Mouse (Mus musculus) hindbrain, embryonic 14.5 days (tissue): ENCODE results near the gene Plbd2. TPM values are rescaled to one million over a fixed set of nuclear protein-coding genes. Genes with fewer than 3 reads are reported as not detected.
"Not testable (repeated sequence)": the region's sequence is repeated elsewhere in the genome, so short reads cannot be mapped to it uniquely, and the experiment has no call there.

Source experiments
- ATAC-seq: fragments of 200-750 bp; cut with Nextera tagmentation; 2 replicates; pipeline ENCODE4 v1.8.0; 2017; ENCODE audit warnings: moderate number of reproducible peaks, mild to moderate bottlenecking, moderate TSS enrichment, moderate library complexity; ENCODE audit not compliant: low FRiP score
- DNase-seq: peaks from one replicate; pipeline ENCODE4 v3.0.0-alpha.2; 2015; ENCODE audit warnings: low spot score
- H3K27ac ChIP-seq: fragments of 300-500 bp; sonication (generic); 2 replicates; pipeline ENCODE4 v1.5.1; 2014; ENCODE audit warnings: mild to moderate bottlenecking, moderate library complexity
- H3K27me3 ChIP-seq: fragments of 300-500 bp; sonication (generic); 2 replicates; pipeline ENCODE4 v1.6.1; 2014; ENCODE audit warnings: mild to moderate bottlenecking, low read length, mixed read lengths; ENCODE audit not compliant: control insufficient read depth, insufficient read depth
- H3K36me3 ChIP-seq: fragments of 300-500 bp; sonication (generic); replicated peaks from 2 replicates; pipeline ENCODE4 v1.6.1; 2014; ENCODE audit not compliant: control insufficient read depth, insufficient read depth
- H3K4me1 ChIP-seq: fragments of 300-500 bp; sonication (generic); replicated peaks from 2 replicates; pipeline ENCODE4 v1.6.1; 2014; ENCODE audit warnings: antibody characterized with exemption, low read length, mixed read lengths; ENCODE audit not compliant: control insufficient read depth, insufficient read depth
- H3K4me2 ChIP-seq: fragments of 300-500 bp; sonication (generic); replicated peaks from 2 replicates; pipeline ENCODE4 v1.6.1; 2014; ENCODE audit warnings: mild to moderate bottlenecking, moderate library complexity
- H3K4me3 ChIP-seq: fragments of 300-500 bp; sonication (generic); replicated peaks from 2 replicates; pipeline ENCODE4 v1.5.1; 2014; ENCODE audit warnings: mild to moderate bottlenecking, low read length
- H3K9ac ChIP-seq: fragments of 300-500 bp; sonication (generic); 2 replicates; pipeline ENCODE4 v1.6.1; 2014
- H3K9me3 ChIP-seq: fragments of 300-500 bp; sonication (generic); 2 replicates; pipeline ENCODE4 v1.6.1; 2016; ENCODE audit warnings: low read length; ENCODE audit not compliant: control insufficient read depth
- WGBS: fragments of 180-500 bp; shearing (Covaris S2); extraction: QIAGEN DNeasy Blood & Tissue Kit; methylation state at CpG from one replicate; pipeline ENCODE4 v1.1.7; 2014; 5-methylcytosine and 5-hydroxymethylcytosine counted together
- polyA plus RNA-seq: library from polyadenylated mRNA; unstranded; fragments of >200 nt; fragmentation: Nextera tagmentation; extraction: Ambion mirVana; gene quantifications from 2 replicates; pipeline ENCODE4 v1.2.1, GENCODE M21; 2014

The Plbd2 gene
- polyA plus RNA-seq, 1 experiment from 2014 or later, result 28.8 TPM

GRCm38 (mm10) chr5:120502147-120502621 lies 1.2 kb downstream of the Plbd2 start:
- Histone ChIP-seq H3K4me1 (peaks cover 20% of the 10 kb centered on the region), H3K9me3 (no peaks in the 10 kb centered on the region), H3K27ac (no peak overlapping the region), H3K27me3 (no peaks in the 10 kb centered on the region), H3K4me2 (peak overlapping the region; percentile 96), H3K4me3 (peak overlapping the region; percentile 96), H3K36me3 (peaks cover 10% of the 10 kb centered on the region; the same call in 1 of the 2 replicates), H3K9ac (peak overlapping the region; percentile 91; the same call in 1 of the 2 replicates)
- ATAC-seq (no peak), DNase-seq (no peak)
- 72% methylated on average over 9 of the region's 9 CpGs for WGBS

- 89% methylated on average over 9 of the region's 9 CpGs for WGBS
- not testable (repeated sequence) for ATAC-seq, H3K27me3 ChIP-seq, H3K27ac ChIP-seq, H3K9me3 ChIP-seq, H3K4me2 ChIP-seq, H3K9ac ChIP-seq, DNase-seq, H3K4me3 ChIP-seq
- peaks cover 15% of the 10 kb centered on the region for H3K4me1 ChIP-seq
- H3K36me3 ChIP-seq, result peaks cover 10% of the 10 kb centered on the region; the same call in 1 of the 2 replicates
These were observed 2.8 kb downstream of the Plbd2 start for GRCm38 (mm10) chr5:120500609-120501008.

GRCm38 (mm10) chr5:120499202-120499601 lies 4.2 kb downstream of the Plbd2 start:
- Histone ChIP-seq H3K27ac (no peak overlapping the region), H3K4me2 (no peak overlapping the region), H3K9me3 (no peaks in the 10 kb centered on the region), H3K27me3 (no peaks in the 10 kb centered on the region), H3K4me1 (peaks cover 15% of the 10 kb centered on the region), H3K36me3 (peaks cover 10% of the 10 kb centered on the region; the same call in 1 of the 2 replicates), H3K9ac (no peak overlapping the region), H3K4me3 (no peak overlapping the region)
- 88% methylated on average over 4 of the region's 4 CpGs for WGBS
- ATAC-seq, result no peak
- no peak for DNase-seq

GRCm38 (mm10) chr5:120497071-120497470 lies 6.4 kb downstream of the Plbd2 start:
- Histone ChIP-seq H3K4me2 (no peak overlapping the region), H3K4me3 (no peak overlapping the region), H3K4me1 (0 out of 2 replicates have a peak, but pooled peaks cover 5% of the 10 kb centered on the region), H3K27me3 (no peaks in the 10 kb centered on the region), H3K9ac (no peak overlapping the region), H3K27ac (no peak overlapping the region), H3K9me3 (no peaks in the 10 kb centered on the region), H3K36me3 (peaks cover 19% of the 10 kb centered on the region)
- ATAC-seq (no peak), DNase-seq (no peak)
- 87% methylated on average over 3 of the region's 3 CpGs for WGBS

GRCm38 (mm10) chr5:120495703-120496226 lies 7.7 kb downstream of the Plbd2 start:
- no peak for ATAC-seq

GRCm38 (mm10) chr5:120495064-120495702 lies 8.2 kb downstream of the Plbd2 start:
- peaks cover 20% of the 10 kb centered on the region for H3K36me3 ChIP-seq
- ATAC-seq, result no peak

More at GRCm38 (mm10) chr5:120495703-120496226, 7.7 kb downstream of the Plbd2 start:
- H3K4me3 ChIP-seq, result no peak overlapping the region
- no peaks in the 10 kb centered on the region for H3K4me1 ChIP-seq
- H3K9me3 ChIP-seq, result no peaks in the 10 kb centered on the region
- H3K27ac ChIP-seq, result no peak overlapping the region
- no peaks in the 10 kb centered on the region for H3K27me3 ChIP-seq
- peaks cover 20% of the 10 kb centered on the region for H3K36me3 ChIP-seq
- H3K4me2 ChIP-seq, result no peak overlapping the region
- no peak for DNase-seq
- H3K9ac ChIP-seq, result no peak overlapping the region
- WGBS, result 90% methylated on average over 13 of the region's 13 CpGs

GRCm38 (mm10) chr5:120493873-120494395 lies 9.5 kb downstream of the Plbd2 start:
- Histone ChIP-seq H3K4me3 (no peak overlapping the region), H3K27me3 (no peaks in the 10 kb centered on the region), H3K9me3 (no peaks in the 10 kb centered on the region), H3K27ac (peak overlapping the region; percentile 26; the same call in 1 of the 2 replicates), H3K9ac (no peak overlapping the region), H3K4me2 (no peak overlapping the region), H3K4me1 (no peaks in the 10 kb centered on the region), H3K36me3 (peaks cover 20% of the 10 kb centered on the region)
- no peak for DNase-seq
- 64% methylated on average over 9 of the region's 9 CpGs for WGBS
- ATAC-seq, result no peak

More at GRCm38 (mm10) chr5:120495064-120495702, 8.2 kb downstream of the Plbd2 start:
- Histone ChIP-seq H3K27ac (no peak overlapping the region), H3K4me1 (no peaks in the 10 kb centered on the region), H3K9me3 (no peaks in the 10 kb centered on the region), H3K4me3 (no peak overlapping the region), H3K27me3 (no peaks in the 10 kb centered on the region), H3K4me2 (no peak overlapping the region), H3K9ac (no peak overlapping the region)
- no peak for DNase-seq
- 83% methylated on average over 10 of the region's 10 CpGs for WGBS

- DNase-seq (no peak), ATAC-seq (no peak)
- no peak overlapping the region for H3K9ac ChIP-seq
- H3K4me1 ChIP-seq, result no peaks in the 10 kb centered on the region
- no peaks in the 10 kb centered on the region for H3K27me3 ChIP-seq
- H3K36me3 ChIP-seq, result peaks cover 16% of the 10 kb centered on the region
- no peak overlapping the region for H3K4me3 ChIP-seq
- 79% methylated on average over 6 of the region's 6 CpGs for WGBS
- no peak overlapping the region for H3K4me2 ChIP-seq
- 0 out of 2 replicates have a peak overlapping the region, but pooled peaks have one; percentile 26 for H3K27ac ChIP-seq
- H3K9me3 ChIP-seq, result no peaks in the 10 kb centered on the region
These were observed 10.0 kb downstream of the Plbd2 start for GRCm38 (mm10) chr5:120493440-120493839.

GRCm38 (mm10) chr5:120492437-120492836 lies 11.0 kb downstream of the Plbd2 start:
- WGBS, result 61% methylated on average over 11 of the region's 11 CpGs
- no peak overlapping the region for H3K27ac ChIP-seq
- H3K36me3 ChIP-seq, result peaks cover 20% of the 10 kb centered on the region; the same call in 1 of the 2 replicates
- H3K4me2 ChIP-seq, result no peak overlapping the region
- H3K4me1 ChIP-seq, result no peaks in the 10 kb centered on the region
- no peak for ATAC-seq
- no peak overlapping the region for H3K9ac ChIP-seq
- no peak overlapping the region for H3K4me3 ChIP-seq
- no peaks in the 10 kb centered on the region for H3K9me3 ChIP-seq
- no peaks in the 10 kb centered on the region for H3K27me3 ChIP-seq
- peak; percentile 49 for DNase-seq
